Comparison of ENCODE assay signal across 14 mouse cellular contexts in the genomic region with DNA sequence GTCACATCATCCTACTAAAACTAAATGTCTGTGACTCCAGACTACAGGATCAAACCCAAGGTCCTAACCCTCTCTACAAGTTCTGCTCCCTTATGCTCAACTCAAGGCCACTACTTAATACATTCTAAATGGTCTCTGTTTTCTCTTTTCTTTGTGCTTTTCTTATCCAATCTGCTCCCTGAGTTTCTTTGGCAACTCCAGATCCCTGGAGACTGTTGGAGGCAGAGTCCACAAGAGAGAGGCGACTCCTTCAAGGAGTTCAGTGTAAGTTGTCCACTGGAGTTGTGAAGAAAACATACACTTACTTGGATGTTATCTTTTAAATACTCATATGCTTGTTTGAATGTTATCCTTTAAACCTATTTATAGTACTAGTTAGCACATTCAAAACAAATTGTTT. TPM values are rescaled to one million over a fixed set of nuclear protein-coding genes. Genes with fewer than 3 reads are reported as not detected.
A peak's percentile ranks its signal among the peaks of the same experiment; 100 is the strongest.
DNase-seq lines count a peak whose midpoint lies in the region; ATAC-seq and TF ChIP-seq lines count a peak whose summit lies in the region.
"Had no signal": no experiment of that assay in that cellular context is flagged by ENCODE, and none has a peak within 500 bp of the region (broad histone marks: within the 10 kb centered on the region; RNA-seq: fewer than 3 reads in every experiment).

No protein-coding gene starts in this region.

- TF ChIP-seq POLR2A in kidney, adult 2 months (IDR thresholded peaks at IDR 0.05; ENCODE audit: low read depth, low read length): no peak
- TF ChIP-seq POLR2A in CH12.LX (IDR thresholded peaks at IDR 0.05; ENCODE audit: low read depth, low read length): no peak

- in situ Hi-C loops in CH12.LX (cut with MboI; ENCODE audit: low pct_ligation_motif_present, low pct_unique_long_range_greater_than_20kb, low sequenced_read_pairs): no loop called here

- peaks cover 13% of the 10 kb centered on the region for H3K36me3 ChIP-seq in forebrain, embryonic 14.5 days (ENCODE audit: control insufficient read depth, insufficient read depth, low read length)
- peaks cover 3% of the 10 kb centered on the region; the same call in 1 of the 2 replicates for H3K36me3 ChIP-seq in forebrain, embryonic 16.5 days (ENCODE audit: control insufficient read depth, insufficient read depth)
- no peaks in the 10 kb centered on the region for H3K36me3 ChIP-seq in kidney, adult 2 months (ENCODE audit: control insufficient read depth, insufficient read depth, low read length)
- H3K36me3 ChIP-seq in kidney, embryonic 15.5 days: peaks cover 17% of the 10 kb centered on the region
- H3K36me3 ChIP-seq in CH12.LX (replicated peaks in 1 of 2; ENCODE audit: control insufficient read depth in 1 of 2, insufficient read depth in 1 of 2, low read length in 1 of 2): peaks cover 13 to 31% of the 10 kb centered on the region in 2 experiments
- H3K36me3 ChIP-seq in limb, embryonic 13.5 days: peaks cover 15% of the 10 kb centered on the region

- dilution Hi-C loops in CH12.LX (cut with MboI; ENCODE audit: extremely low pct_ligation_motif_present, extremely low pct_unique_long_range_greater_than_20kb, low sequenced_read_pairs): no loop called here

- H3K9ac ChIP-seq in forebrain, embryonic 14.5 days (ENCODE audit: low read length): no peak overlapping the region
- H3K9ac ChIP-seq in forebrain, embryonic 16.5 days (replicated peaks; ENCODE audit: low read depth, low read length): no peak overlapping the region
- H3K9ac ChIP-seq in kidney, embryonic 15.5 days: no peak overlapping the region
- peak overlapping the region; percentile 99 for H3K9ac ChIP-seq in CH12.LX (ENCODE audit: insufficient read depth, low read depth)
- H3K9ac ChIP-seq in limb, embryonic 13.5 days: no peak overlapping the region

- no peaks in the 10 kb centered on the region for H3K9me3 ChIP-seq in forebrain, embryonic 14.5 days (replicated peaks; ENCODE audit: control insufficient read depth, low read length)
- H3K9me3 ChIP-seq in forebrain, embryonic 16.5 days (ENCODE audit: control insufficient read depth, low read length): no peaks in the 10 kb centered on the region
- H3K9me3 ChIP-seq in kidney, embryonic 15.5 days (replicated peaks): no peaks in the 10 kb centered on the region
- no peaks in the 10 kb centered on the region for H3K9me3 ChIP-seq in CH12.LX (replicated peaks; ENCODE audit: low read length)
- H3K9me3 ChIP-seq in limb, embryonic 13.5 days: no peaks in the 10 kb centered on the region

- H3K4me2 ChIP-seq in forebrain, embryonic 14.5 days (ENCODE audit: low read length): peak overlapping the region; percentile 85
- no peak overlapping the region for H3K4me2 ChIP-seq in forebrain, embryonic 16.5 days (ENCODE audit: low read length)
- H3K4me2 ChIP-seq in kidney, embryonic 15.5 days: no peak overlapping the region
- peak overlapping the region; percentile 98 for H3K4me2 ChIP-seq in CH12.LX (ENCODE audit: insufficient read depth, low read depth, poor library complexity, severe bottlenecking)
- H3K4me2 ChIP-seq in limb, embryonic 13.5 days (replicated peaks): peak overlapping the region; percentile 93; the same call in 1 of the 2 replicates

- WGBS in forebrain, embryonic 14.5 days: 79% methylated on average over 1 of the region's 1 CpGs
- WGBS in forebrain, embryonic 16.5 days: 79% methylated on average over 1 of the region's 1 CpGs
- 48% methylated on average over 1 of the region's 1 CpGs for WGBS in kidney, adult 2 months
- WGBS in kidney, embryonic 15.5 days: 71% methylated on average over 1 of the region's 1 CpGs
- 80% methylated on average over 1 of the region's 1 CpGs for WGBS in limb, embryonic 13.5 days

- TF ChIP-seq RAD21 in CH12.LX (IDR thresholded peaks at IDR 0.05; ENCODE audit: low read depth, low read length): no peak

- no peaks in the 10 kb centered on the region for H3K27me3 ChIP-seq in forebrain, embryonic 14.5 days (replicated peaks; ENCODE audit: control insufficient read depth, insufficient read depth, low read length)
- H3K27me3 ChIP-seq in forebrain, embryonic 16.5 days (replicated peaks; ENCODE audit: control insufficient read depth, insufficient read depth, low read length): no peaks in the 10 kb centered on the region
- H3K27me3 ChIP-seq in kidney, adult 2 months (replicated peaks; ENCODE audit: control insufficient read depth, insufficient read depth, low read length): no peaks in the 10 kb centered on the region
- H3K27me3 ChIP-seq in kidney, embryonic 15.5 days: no peaks in the 10 kb centered on the region
- no peaks in the 10 kb centered on the region for H3K27me3 ChIP-seq in CH12.LX (replicated peaks)
- H3K27me3 ChIP-seq in limb, embryonic 13.5 days: no peaks in the 10 kb centered on the region
- H3K27me3 ChIP-seq: Patski had no signal

- ATAC-seq in forebrain, embryonic 14.5 days: no peak
- ATAC-seq in forebrain, embryonic 16.5 days: no peak
- no peak for ATAC-seq in kidney, embryonic 15.5 days (replicated peaks; ENCODE audit: low FRiP score)
- no peak for ATAC-seq in limb, embryonic 13.5 days (ENCODE audit: low FRiP score, low read depth)
- no peak for ATAC-seq in monocyte, adult 5-6 weeks (replicated peaks; ENCODE audit: insufficient number of reproducible peaks, low FRiP score, low TSS enrichment, poor library complexity, severe bottlenecking)
- ATAC-seq: Patski had no signal

- H3K79me2 ChIP-seq in CH12.LX (replicated peaks; ENCODE audit: control insufficient read depth, extremely low read depth, insufficient read depth, poor library complexity, severe bottlenecking): peaks cover 64% of the 10 kb centered on the region

- TF ChIP-seq CTCF in kidney, adult 2 months (conservative IDR thresholded peaks at IDR 0.05; ENCODE audit: insufficient read depth, insufficient read length, low read depth, low read length): no peak
- TF ChIP-seq CTCF in CH12.LX (conservative IDR thresholded peaks at IDR 0.05 in 1 of 2, IDR thresholded peaks at IDR 0.05 in 1 of 2; ENCODE audit: low read depth in 2 of 2, low read length in 2 of 2): no peak

- H3K4me3 ChIP-seq in forebrain, embryonic 14.5 days (ENCODE audit: low read depth, low read length): no peak overlapping the region
- no peak overlapping the region for H3K4me3 ChIP-seq in forebrain, embryonic 16.5 days (replicated peaks; ENCODE audit: low read length)
- no peak overlapping the region for H3K4me3 ChIP-seq in kidney, adult 2 months (ENCODE audit: insufficient read depth, low read depth, low read length)
- H3K4me3 ChIP-seq in kidney, embryonic 15.5 days (replicated peaks): no peak overlapping the region
- H3K4me3 ChIP-seq in CH12.LX (replicated peaks in 1 of 3; ENCODE audit: low read depth in 2 of 3, low read length in 2 of 3, poor library complexity in 1 of 3): peak overlapping the region in 1 of 3 experiments; percentile 17
- no peak overlapping the region for H3K4me3 ChIP-seq in limb, embryonic 13.5 days

- no peak for DNase-seq in forebrain, embryonic 14.5 days (ENCODE audit: low spot score)
- no peak for DNase-seq in kidney, adult 2 months
- no peak for DNase-seq in CH12.LX (ENCODE audit: extremely low read depth)
- no peak for DNase-seq in kidney, adult 8-10 months
- DNase-seq: adrenal gland, postnatal 14 days; B cell, adult 2 months; cerebellum, adult 18-20 months; retina, postnatal 1 day had no signal

- no peak for TF ChIP-seq EP300 in CH12.LX (IDR thresholded peaks at IDR 0.05; ENCODE audit: low read length)

- H3K4me1 ChIP-seq in forebrain, embryonic 14.5 days (ENCODE audit: control insufficient read depth, insufficient read depth, low read length): peaks cover 17% of the 10 kb centered on the region
- peaks cover 28% of the 10 kb centered on the region for H3K4me1 ChIP-seq in forebrain, embryonic 16.5 days (replicated peaks; ENCODE audit: control insufficient read depth, insufficient read depth, low read length)
- peaks cover 17% of the 10 kb centered on the region; the same call in 1 of the 2 replicates for H3K4me1 ChIP-seq in kidney, adult 2 months (ENCODE audit: control insufficient read depth, insufficient read depth, low read length)
- H3K4me1 ChIP-seq in kidney, embryonic 15.5 days: peaks cover 22% of the 10 kb centered on the region
- H3K4me1 ChIP-seq in CH12.LX (ENCODE audit: control insufficient read depth in 1 of 2, insufficient read depth in 2 of 2): peaks cover 3 to 50% of the 10 kb centered on the region in 2 experiments; a peak in 3 of 4 replicates
- H3K4me1 ChIP-seq in limb, embryonic 13.5 days: peaks cover 22% of the 10 kb centered on the region

- no peak overlapping the region for H3K27ac ChIP-seq in forebrain, embryonic 14.5 days (ENCODE audit: low read depth, low read length)
- H3K27ac ChIP-seq in forebrain, embryonic 16.5 days (ENCODE audit: low read length): no peak overlapping the region
- H3K27ac ChIP-seq in kidney, adult 2 months (ENCODE audit: insufficient read depth, low read depth, low read length): peak overlapping the region; percentile 11; the same call in 1 of the 2 replicates
- H3K27ac ChIP-seq in kidney, embryonic 15.5 days: no peak overlapping the region
- H3K27ac ChIP-seq in CH12.LX (ENCODE audit: insufficient read depth, low read depth): no peak overlapping the region
- no peak overlapping the region for H3K27ac ChIP-seq in limb, embryonic 13.5 days
- H3K27ac ChIP-seq: left cerebral cortex, adult 2 months had no signal

TF ChIP-seq in CH12.LX, 34 proteins besides CTCF, POLR2A, EP300 and RAD21:
- no peak for TF ChIP-seq ZNF384 (IDR thresholded peaks at IDR 0.05; ENCODE audit: low read depth, low read length)
- TF ChIP-seq ZMIZ1 (IDR thresholded peaks at IDR 0.05; ENCODE audit: low read depth, low read length): no peak
- TF ChIP-seq RCOR1 (conservative IDR thresholded peaks at IDR 0.05; ENCODE audit: low read depth, low read length): no peak
TF ChIP-seq in CH12.LX: peak in this region for 0.

RNA-seq across cellular contexts. Expression of a gene that starts 2.1 kb away (rescaled TPM):
- 42.5 and 43.5 TPM in 2 replicates for polyA plus RNA-seq in forebrain, embryonic 14.5 days (2014; fragmentation: Nextera tagmentation; extraction: Ambion mirVana)
- polyA plus RNA-seq in forebrain, embryonic 16.5 days (2015; fragmentation: Nextera tagmentation; extraction: Ambion mirVana): 48.4 and 54.8 TPM in 2 replicates
- 8.3 and 10.0 TPM in 2 replicates for polyA plus RNA-seq in kidney, adult 2 months (2012; rRNA removed)
- 37.4 and 41.5 TPM in 2 replicates for polyA plus RNA-seq in kidney, embryonic 15.5 days (2015; fragmentation: Nextera tagmentation; extraction: Ambion mirVana)
- 23.6 and 34.6 TPM in 2 replicates for total RNA-seq in CH12.LX (2012; rRNA removed)
- 25.3 and 27.0 TPM in 2 replicates for total RNA-seq in CH12.LX (2014; rRNA removed)
- polyA plus RNA-seq in CH12.LX (2012; ENCODE audit: insufficient read length, low read depth): 19.9 and 23.5 TPM in 2 replicates
- polyA plus RNA-seq in limb, embryonic 13.5 days (2015; fragmentation: Nextera tagmentation; extraction: Ambion mirVana): 42.5 and 45.6 TPM in 2 replicates
- total RNA-seq in monocyte, adult 5-6 weeks (2017): 50.2 to 83.4 TPM (median 69.0 TPM) in 3 replicates

Comparison
In these comparisons a context has a peak if more than half of its experiments do, and no peak if none do; other contexts are left out.
1. H3K4me2 ChIP-seq: peak in forebrain, embryonic 14.5 days (single experiment), CH12.LX (single experiment) and limb, embryonic 13.5 days (single experiment); none in forebrain, embryonic 16.5 days (single experiment) and kidney, embryonic 15.5 days (single experiment).